Mouse (Mus musculus) intestine, embryonic 15.5 days (tissue): ENCODE results near the gene Hist1h2bj. TPM values are rescaled to one million over a fixed set of nuclear protein-coding genes. Genes with fewer than 3 reads are reported as not detected.

Experiments used
- polyA plus RNA-seq: library from polyadenylated mRNA; unstranded; fragments of >200 nt; fragmentation: Nextera tagmentation; extraction: Ambion mirVana; gene quantifications from 2 replicates; pipeline ENCODE4 v1.2.1, GENCODE M21; 2015

The Hist1h2bj gene
- polyA plus RNA-seq, 1 experiment from 2014 or later = 9.9 TPM

Other genes starting within 250 kb of the Hist1h2bj start
- 14.5 and 16.7 TPM in 2 replicates for gene Hist1h2bq, start 233.0 kb upstream of the Hist1h2bj start, polyA plus RNA-seq
- gene Hist1h2ao, start 232.7 kb upstream of the Hist1h2bj start, polyA plus RNA-seq = 1.7 TPM in 1 of 2 replicates, not detected in the other
- not detected in 2 replicates for gene Hist1h4m, start 231.5 kb upstream of the Hist1h2bj start, polyA plus RNA-seq
- gene Hist1h4n, start 211.0 kb upstream of the Hist1h2bj start, polyA plus RNA-seq = 12.0 and 15.9 TPM in 2 replicates
- 2,704 and 3,243 TPM in 2 replicates for gene Hist1h2ap, start 209.7 kb upstream of the Hist1h2bj start, polyA plus RNA-seq
- gene Hist1h2br, start 209.5 kb upstream of the Hist1h2bj start, polyA plus RNA-seq = 15.0 and 16.4 TPM in 2 replicates
- gene Zfp184, start 98.1 kb upstream of the Hist1h2bj start, polyA plus RNA-seq = 6.2 and 7.5 TPM in 2 replicates
- gene Pom121l2, start 62.0 kb upstream of the Hist1h2bj start, polyA plus RNA-seq = 0.06 TPM in 1 of 2 replicates, not detected in the other
- 1.4 and 1.5 TPM in 2 replicates for gene Prss16, start 33.5 kb upstream of the Hist1h2bj start, polyA plus RNA-seq
- 3.0 and 7.8 TPM in 2 replicates for gene Hist1h2ah, start 7.6 kb upstream of the Hist1h2bj start, polyA plus RNA-seq
- 5.0 and 5.8 TPM in 2 replicates for gene Hist1h2bk, start 7.3 kb upstream of the Hist1h2bj start, polyA plus RNA-seq
- gene Hist1h4i, start 1.9 kb upstream of the Hist1h2bj start, polyA plus RNA-seq = 21.0 and 23.6 TPM in 2 replicates
- 23.9 and 40.6 TPM in 2 replicates for gene Hist1h2ag, start 270 bp upstream of the Hist1h2bj start, polyA plus RNA-seq
- gene Vmn1r188, start 41.2 kb downstream of the Hist1h2bj start, polyA plus RNA-seq = not detected in 2 replicates
- not detected in 2 replicates for gene Vmn1r189, start 62.6 kb downstream of the Hist1h2bj start, polyA plus RNA-seq
- gene Vmn1r191, start 140.8 kb downstream of the Hist1h2bj start, polyA plus RNA-seq = not detected in 2 replicates
- not detected in 2 replicates for gene Vmn1r192, start 147.9 kb downstream of the Hist1h2bj start, polyA plus RNA-seq
- gene Vmn1r193, start 179.9 kb downstream of the Hist1h2bj start, polyA plus RNA-seq = not detected in 2 replicates
- not detected in 2 replicates for gene Vmn1r194, start 201.0 kb downstream of the Hist1h2bj start, polyA plus RNA-seq
- not detected in 2 replicates for gene Vmn1r195, start 227.3 kb downstream of the Hist1h2bj start, polyA plus RNA-seq
- gene Vmn1r196, start 246.7 kb downstream of the Hist1h2bj start, polyA plus RNA-seq = not detected in 2 replicates